Mouse (Mus musculus) B cell, adult 2 months (primary cell): ENCODE measurements around the gene Comtd1.

ENCODE experiments used
- DNase-seq, 2 experiments: peaks; one replicate each; pipeline ENCODE4 v3.0.0; 2022

Gene Comtd1

GRCm38 (mm10) chr14:21848166-21849154 lies at the start of gene Comtd1:
Comtd1 (minus strand) TSS chr14:21848977.
- DNase-seq, result peak; percentile 95 to 96

GRCm38 (mm10) chr14:21892341-21892659 lies 43.5 kb upstream of the Comtd1 start:
- no peak for DNase-seq

- no peak for DNase-seq
Observed at GRCm38 (mm10) chr14:21891581-21892340, 43.0 kb upstream of the Comtd1 start.

- no peak for DNase-seq
Observed at GRCm38 (mm10) chr14:21890430-21890829, 41.7 kb upstream of the Comtd1 start.

GRCm38 (mm10) chr14:21866816-21867215 lies 18.0 kb upstream of the Comtd1 start:
- no peak for DNase-seq

GRCm38 (mm10) chr14:21866291-21866690 lies 17.5 kb upstream of the Comtd1 start:
- no peak for DNase-seq

GRCm38 (mm10) chr14:21856886-21857285 lies 8.1 kb upstream of the Comtd1 start:
- no peak for DNase-seq

- no peak for DNase-seq
Observed at GRCm38 (mm10) chr14:21855961-21856360, 7.2 kb upstream of the Comtd1 start.

GRCm38 (mm10) chr14:21854271-21854670 lies 5.5 kb upstream of the Comtd1 start:
- DNase-seq, result no peak

GRCm38 (mm10) chr14:21853456-21854109 lies 4.8 kb upstream of the Comtd1 start:
- DNase-seq, result peak; percentile 76

GRCm38 (mm10) chr14:21851996-21852791 lies 3.4 kb upstream of the Comtd1 start:
- DNase-seq, result no peak

- no peak for DNase-seq
Observed at GRCm38 (mm10) chr14:21850419-21851127, 1.8 kb upstream of the Comtd1 start.

- DNase-seq, result no peak
Observed at GRCm38 (mm10) chr14:21849524-21850418, 994 bp upstream of the Comtd1 start.

GRCm38 (mm10) chr14:21847381-21848165 lies 1.2 kb downstream of the Comtd1 start:
- DNase-seq, result peak; percentile 39 to 41

GRCm38 (mm10) chr14:21846827-21847380 lies 1.9 kb downstream of the Comtd1 start:
- DNase-seq, result no peak

GRCm38 (mm10) chr14:21843263-21843662 lies 5.5 kb downstream of the Comtd1 start:
- DNase-seq, result peak; percentile 19 to 20

GRCm38 (mm10) chr14:21841819-21842592 lies 6.8 kb downstream of the Comtd1 start:
- no peak for DNase-seq

- DNase-seq, result no peak
Observed at GRCm38 (mm10) chr14:21838336-21839017, 10.3 kb downstream of the Comtd1 start.
